Comparison of ENCODE assay signal across 10 mouse cellular contexts in the genomic region with DNA sequence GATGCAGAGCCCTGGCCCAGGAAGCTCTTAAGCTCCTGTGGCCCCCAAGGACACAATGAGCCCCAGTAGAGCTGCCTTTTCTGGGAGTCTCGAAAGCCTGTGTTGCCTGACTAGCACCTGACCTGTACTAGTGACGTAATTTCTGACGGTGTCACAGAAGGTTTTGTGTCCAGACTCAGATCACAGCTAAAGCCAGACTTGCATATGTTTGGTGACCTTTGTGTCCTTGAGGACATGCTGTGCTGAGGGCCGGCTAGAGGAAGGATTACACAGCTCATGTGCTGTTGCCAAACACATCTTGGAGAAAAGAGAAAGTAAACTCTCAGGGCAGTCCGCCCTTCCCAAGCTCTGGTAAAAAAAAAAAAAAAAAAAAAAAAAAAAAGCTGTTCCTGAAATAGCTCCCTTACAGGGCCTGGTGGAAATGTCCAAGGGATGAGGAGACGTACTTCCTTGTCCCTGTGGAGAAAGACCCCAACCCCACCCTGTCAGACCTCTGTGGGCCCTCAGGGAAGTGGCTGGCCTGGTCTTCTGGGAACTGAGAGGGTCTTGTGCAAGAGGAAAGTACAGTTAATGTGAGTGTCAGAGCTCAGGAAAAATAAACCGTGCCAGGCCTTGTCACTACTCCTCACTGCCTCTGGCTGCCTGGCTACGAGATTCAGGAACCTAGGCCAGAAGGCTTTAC. TPM values are rescaled to one million over a fixed set of nuclear protein-coding genes. Genes with fewer than 3 reads are reported as not detected.
DNase-seq lines count a peak whose midpoint lies in the region; ATAC-seq and TF ChIP-seq lines count a peak whose summit lies in the region.
"Had no signal": no experiment of that assay in that cellular context is flagged by ENCODE, and none has a peak within 500 bp of the region (broad histone marks: within the 10 kb centered on the region; RNA-seq: fewer than 3 reads in every experiment).

No protein-coding gene starts in this region.

- no peak overlapping the region for H3K4me3 ChIP-seq in spleen, adult 2 months (ENCODE audit: extremely low read depth, insufficient read depth, insufficient read length)
- no peak overlapping the region for H3K4me3 ChIP-seq in stomach, postnatal 0 days (ENCODE audit: low read depth, low read length)
- H3K4me3 ChIP-seq: megakaryocyte, embryonic 14.5 days had no signal

- DNase-seq in spleen, adult 2 months (ENCODE audit: low read depth in 1 of 2, low spot score in 2 of 2) = no peak
- no peak for DNase-seq in spleen, adult 12 weeks (ENCODE audit: low spot score)
- DNase-seq in fibroblast of lung, adult 2 months (ENCODE audit: low read depth) = peak; percentile 21
- peak; percentile 65 for DNase-seq in kidney, adult 9 months
- peak; percentile 38 for DNase-seq in stomach, postnatal 0 days (ENCODE audit: low spot score)
- no peak for DNase-seq in cerebellum, postnatal 14 days
- no peak for DNase-seq in frontal cortex, adult 2 months (ENCODE audit: extremely low spot score in 1 of 2, low spot score in 1 of 2)
- DNase-seq in spleen, postnatal 14 days (ENCODE audit: low spot score in 2 of 2) = no peak
- DNase-seq: cerebellum, adult 2 months had no signal

- peaks cover 12% of the 10 kb centered on the region; the same call in 1 of the 2 replicates for H3K4me1 ChIP-seq in spleen, adult 2 months (ENCODE audit: control insufficient read depth, insufficient read depth, insufficient read length)
- H3K4me1 ChIP-seq in stomach, postnatal 0 days (replicated peaks; ENCODE audit: control insufficient read depth, insufficient read depth) = 0 out of 2 replicates have a peak, but pooled peaks cover 3% of the 10 kb centered on the region

- H3K4me2 ChIP-seq in stomach, postnatal 0 days (replicated peaks; ENCODE audit: low read depth) = 0 out of 2 replicates have a peak overlapping the region, but pooled peaks have one; percentile 11

- TF ChIP-seq EP300 in stomach, postnatal 0 days (optimal IDR thresholded peaks at IDR 0.05) = no peak

- TF ChIP-seq POLR2A in spleen, adult 2 months (IDR thresholded peaks at IDR 0.05; ENCODE audit: low read depth, low read length) = no peak

- H3K36me3 ChIP-seq in spleen, adult 2 months (ENCODE audit: control insufficient read depth, insufficient read depth, low read length) = no peaks in the 10 kb centered on the region
- H3K36me3 ChIP-seq in stomach, postnatal 0 days (ENCODE audit: control insufficient read depth, insufficient read depth, low read length) = no peaks in the 10 kb centered on the region

- H3K27me3 ChIP-seq in spleen, adult 2 months (ENCODE audit: control insufficient read depth, insufficient read depth, low read length) = no peaks in the 10 kb centered on the region
- H3K27me3 ChIP-seq in stomach, postnatal 0 days (ENCODE audit: control insufficient read depth, insufficient read depth, low read length) = no peaks in the 10 kb centered on the region

- H3K27ac ChIP-seq in spleen, adult 2 months (ENCODE audit: insufficient read depth, low read length) = peak overlapping the region; percentile 55; the same call in 1 of the 2 replicates
- peak overlapping the region; percentile 88 for H3K27ac ChIP-seq in stomach, postnatal 0 days (replicated peaks)

- TF ChIP-seq CTCF in spleen, adult 2 months (IDR thresholded peaks at IDR 0.05; ENCODE audit: extremely low read depth, insufficient read depth, insufficient read length, insufficient replicate concordance) = no peak
- TF ChIP-seq CTCF in stomach, postnatal 0 days (IDR thresholded peaks at IDR 0.05; ENCODE audit: low read depth) = no peak

- ATAC-seq in stomach, postnatal 0 days (ENCODE audit: low FRiP score, low TSS enrichment) = peak; percentile 68

- H3K9me3 ChIP-seq in stomach, postnatal 0 days (ENCODE audit: control insufficient read depth, low read length) = no peaks in the 10 kb centered on the region
- H3K9me3 ChIP-seq: megakaryocyte, embryonic 14.5 days had no signal

- 71% methylated on average over 8 of the region's 8 CpGs for WGBS in spleen, adult 2 months
- WGBS in stomach, postnatal 0 days = 25% methylated on average over 8 of the region's 8 CpGs

- H3K9ac ChIP-seq in stomach, postnatal 0 days (ENCODE audit: low read length) = peak overlapping the region; percentile 5; the same call in 1 of the 2 replicates

RNA-seq across cellular contexts. Expression of gene Med9, which starts 45.8 kb away (rescaled TPM):
- polyA plus RNA-seq in spleen, adult 2 months (2012; rRNA removed) = 8.0 and 12.3 TPM in 2 replicates
- polyA plus RNA-seq in stomach, postnatal 0 days (2015; fragmentation: Nextera tagmentation; extraction: Ambion mirVana) = 27.7 and 27.8 TPM in 2 replicates
- polyA plus RNA-seq in frontal cortex, adult 2 months (2012; rRNA removed) = 43.6 and 44.0 TPM in 2 replicates

Comparison
In these comparisons a context has a peak if more than half of its experiments do, and no peak if none do; other contexts are left out.
1. DNase-seq: peak in fibroblast of lung, adult 2 months (single experiment), kidney, adult 9 months (single experiment) and stomach, postnatal 0 days (single experiment); none in spleen, adult 2 months (0 of 2), spleen, adult 12 weeks (single experiment), cerebellum, postnatal 14 days (0 of 2), frontal cortex, adult 2 months (0 of 2) and spleen, postnatal 14 days (0 of 2).